Mouse (Mus musculus) MEL (cell line): ENCODE measurements around the gene Olfr522. TPM values are rescaled to one million over a fixed set of nuclear protein-coding genes. Genes with fewer than 3 reads are reported as not detected.

Source experiments
- DNase-seq: peaks from one replicate; pipeline ENCODE4 v3.0.0; 2011; ENCODE audit warnings: low read depth, low spot score
- H3K27ac ChIP-seq: 2 replicates; pipeline ENCODE4 v1.5.1; 2012; ENCODE audit warnings: low read depth, mild to moderate bottlenecking, control low read depth, low read length, moderate library complexity; ENCODE audit not compliant: control insufficient read depth
- H3K27me3 ChIP-seq, 2 experiments: fragments of 150-350 bp in 1 of 2; sonication (generic) in 1 of 2; 2 replicates each; pipeline ENCODE4 v1.6.1; 2012; ENCODE audit warnings: low read length in 2 of 2, mild to moderate bottlenecking in 2 of 2, improper control_type of control experiment in 1 of 2, moderate library complexity in 1 of 2; ENCODE audit not compliant: insufficient read depth in 2 of 2, control insufficient read depth in 1 of 2
- H3K36me3 ChIP-seq, 2 experiments: 2 replicates each; pipeline ENCODE4 v1.6.1; 2012 to 2014; ENCODE audit warnings: low read length in 2 of 2, improper control_type of control experiment in 1 of 2, inconsistent platforms in 1 of 2, mild to moderate bottlenecking in 1 of 2; ENCODE audit not compliant: insufficient read depth in 2 of 2, control insufficient read depth in 1 of 2
- H3K4me1 ChIP-seq, 2 experiments: fragments of 150-350 bp in 1 of 2; sonication (generic) in 1 of 2; 2 replicates each; pipeline ENCODE4 v1.6.1; 2012; ENCODE audit warnings: low read length in 2 of 2, improper control_type of control experiment in 1 of 2, mild to moderate bottlenecking in 1 of 2; ENCODE audit not compliant: insufficient read depth in 2 of 2, control insufficient read depth in 1 of 2
- H3K4me3 ChIP-seq, 2 experiments: fragments of 150-350 bp in 1 of 2; sonication (generic) in 1 of 2; 2 replicates each; pipeline ENCODE4 v1.5.1; 2012; ENCODE audit warnings: low read depth in 2 of 2, low read length in 2 of 2, mild to moderate bottlenecking in 2 of 2, moderate library complexity in 2 of 2, control low read depth in 1 of 2, improper control_type of control experiment in 1 of 2; ENCODE audit not compliant: control insufficient read depth in 1 of 2, insufficient read depth in 1 of 2
- H3K79me2 ChIP-seq: 2 replicates; pipeline ENCODE4 v1.6.1; 2012; ENCODE audit warnings: mild to moderate bottlenecking, low read length, moderate library complexity; ENCODE audit not compliant: control insufficient read depth, poor library complexity, insufficient read depth
- H3K9ac ChIP-seq: 2 replicates; pipeline ENCODE4 v1.6.1; 2012; ENCODE audit warnings: low read depth, mild to moderate bottlenecking, control low read depth, low read length, moderate library complexity; ENCODE audit not compliant: control insufficient read depth, poor library complexity, severe bottlenecking
- H3K9me3 ChIP-seq: fragments of 150-350 bp; sonication (generic); replicated peaks from 2 replicates; pipeline ENCODE4 v1.6.1; 2012; ENCODE audit warnings: mild to moderate bottlenecking, low read length, improper control_type of control experiment, moderate library complexity; ENCODE audit not compliant: insufficient read depth
- CTCF ChIP-seq, 3 experiments: IDR thresholded peaks in 2 of 3; conservative IDR thresholded peaks in 1 of 3; 2 replicates each; pipeline ENCODE4 v1.5.1; 2011 to 2012; ENCODE audit warnings: low read length in 3 of 3, low read depth in 2 of 3, mild to moderate bottlenecking in 2 of 3, improper control_type of control experiment in 1 of 3, inconsistent platforms in 1 of 3, mixed read lengths in 1 of 3, moderate library complexity in 1 of 3; ENCODE audit not compliant: control insufficient read depth in 1 of 3, insufficient read depth in 1 of 3, poor library complexity in 1 of 3, severe bottlenecking in 1 of 3
- E2F4 ChIP-seq: IDR thresholded peaks from 2 replicates; pipeline ENCODE4 v1.6.1; 2011; ENCODE audit warnings: low read depth, low read length, improper control_type of control experiment, borderline replicate concordance
- GABPA ChIP-seq: IDR thresholded peaks from 2 replicates; pipeline ENCODE4 v1.6.1; 2012; ENCODE audit warnings: low read depth, mild to moderate bottlenecking, inconsistent platforms, low read length, improper control_type of control experiment, moderate library complexity
- JUND ChIP-seq: IDR thresholded peaks from 2 replicates; pipeline ENCODE4 v1.6.1; 2011; ENCODE audit warnings: low read depth, mild to moderate bottlenecking, improper control_type of control experiment, low read length
- MAFK ChIP-seq: IDR thresholded peaks from 2 replicates; pipeline ENCODE4 v1.6.1; 2011; ENCODE audit warnings: low read depth, mild to moderate bottlenecking, low read length, improper control_type of control experiment, borderline replicate concordance
- MAZ ChIP-seq: IDR thresholded peaks from 2 replicates; pipeline ENCODE4 v1.6.1; 2012; ENCODE audit warnings: low read depth, mild to moderate bottlenecking, inconsistent platforms, low read length, improper control_type of control experiment
- POLR2A ChIP-seq, 2 experiments: IDR thresholded peaks; 2 replicates each; pipeline ENCODE4 v1.6.1; 2011 to 2012; ENCODE audit warnings: low read length in 2 of 2, mild to moderate bottlenecking in 2 of 2, control low read depth in 1 of 2, improper control_type of control experiment in 1 of 2, low read depth in 1 of 2, moderate library complexity in 1 of 2; ENCODE audit not compliant: control insufficient read depth in 1 of 2, insufficient read depth in 1 of 2, poor library complexity in 1 of 2
- POLR2AphosphoS2 ChIP-seq: IDR thresholded peaks from 2 replicates; pipeline ENCODE4 v1.6.1; 2011; ENCODE audit warnings: low read length, improper control_type of control experiment
- POLR2AphosphoS5 ChIP-seq: IDR thresholded peaks from 2 replicates; pipeline ENCODE4 v1.6.1; 2012; ENCODE audit warnings: low read depth, borderline replicate concordance, mild to moderate bottlenecking, inconsistent platforms, low read length, moderate library complexity, mixed read lengths
- TCF12 ChIP-seq: IDR thresholded peaks from 2 replicates; pipeline ENCODE4 v1.6.1; 2014; ENCODE audit warnings: low read depth, mild to moderate bottlenecking, inconsistent platforms, low read length, improper control_type of control experiment, moderate library complexity
- USF1 ChIP-seq: IDR thresholded peaks from 2 replicates; pipeline ENCODE4 v1.6.1; 2014; ENCODE audit warnings: low read depth, mild to moderate bottlenecking, inconsistent platforms, low read length, improper control_type of control experiment, moderate library complexity
- USF2 ChIP-seq, 2 experiments: IDR thresholded peaks; 2 replicates each; pipeline ENCODE4 v1.6.1; 2011 to 2012; ENCODE audit warnings: improper control_type of control experiment in 2 of 2, low read length in 2 of 2, borderline replicate concordance in 1 of 2, inconsistent platforms in 1 of 2, low read depth in 1 of 2, mild to moderate bottlenecking in 1 of 2; ENCODE audit not compliant: insufficient read depth in 1 of 2
- ZKSCAN1 ChIP-seq: IDR thresholded peaks from 2 replicates; pipeline ENCODE4 v1.6.1; 2012; ENCODE audit warnings: low read depth, mild to moderate bottlenecking, inconsistent platforms, low read length, improper control_type of control experiment, moderate library complexity
- polyA plus RNA-seq, 2 experiments: library from polyadenylated mRNA; stranded (reverse) in 1 of 2; unstranded in 1 of 2; fragments of >175 nt in 1 of 2; fragments of >200 nt in 1 of 2; gene quantifications; 2 replicates each; pipeline versions ENCODE4 v1.2.1 to v1.2.4; 2012; ENCODE audit warnings: low replicate concordance in 2 of 2, low read depth in 1 of 2; ENCODE audit not compliant: insufficient read length in 2 of 2, insufficient read depth in 1 of 2, missing spikeins in 1 of 2
- total RNA-seq: library from RNA; depleted of rRNA; stranded (reverse); fragments of 300-350 nt; gene quantifications from 2 replicates; pipeline ENCODE4 v1.2.3, GENCODE M21; 2012

Olfr522 gene
- total and polyA plus RNA-seq, 3 experiments, result not detected

GRCm38 (mm10) chr7:140188391-140189328 lies 24.1 kb upstream of the Olfr522 start (continued):
- TF ChIP-seq JUND, result no peak
- TF ChIP-seq USF1, result no peak
- no peak for TF ChIP-seq POLR2AphosphoS2
- no peak for TF ChIP-seq E2F4

- TF ChIP-seq USF2 (IDR thresholded peaks at IDR 0.05; ENCODE audit: borderline replicate concordance in 1 of 2, insufficient read depth in 1 of 2, low read depth in 1 of 2, low read length in 2 of 2) (no peak), USF1 (no peak), ZKSCAN1 (no peak), CTCF (IDR thresholded peaks at IDR 0.05 in 2 of 3, conservative IDR thresholded peaks at IDR 0.05 in 1 of 3; ENCODE audit: control insufficient read depth in 1 of 3, insufficient read depth in 1 of 3, low read depth in 2 of 3, low read length in 3 of 3, poor library complexity in 1 of 3, severe bottlenecking in 1 of 3) (no peak), POLR2AphosphoS5 (no peak), POLR2A (IDR thresholded peaks at IDR 0.05; ENCODE audit: control insufficient read depth in 1 of 2, insufficient read depth in 1 of 2, low read depth in 1 of 2, low read length in 2 of 2, poor library complexity in 1 of 2) (no peak), TCF12 (no peak), MAZ (no peak), E2F4 (no peak), POLR2AphosphoS2 (no peak), GABPA (no peak), MAFK (no peak)
- H3K9me3 ChIP-seq, result no peaks in the 10 kb centered on the region
- no peak overlapping the region for H3K4me3 ChIP-seq
- no peak for DNase-seq
- H3K36me3 ChIP-seq, result no peaks in the 10 kb centered on the region
- no peak overlapping the region for H3K27ac ChIP-seq
- H3K9ac ChIP-seq, result no peak overlapping the region
- no peaks in the 10 kb centered on the region for H3K27me3 ChIP-seq
- no peaks in the 10 kb centered on the region for H3K79me2 ChIP-seq
- H3K4me1 ChIP-seq, result peaks cover 0 to 6% of the 10 kb centered on the region in 2 experiments; a peak in 2 of 4 replicates
Observed at GRCm38 (mm10) chr7:140187721-140188390, 23.3 kb upstream of the Olfr522 start.
